Mouse (Mus musculus): Measurements from ENCODE around the gene Gm13762. TPM values are rescaled to one million over a fixed set of nuclear protein-coding genes. Genes with fewer than 3 reads are reported as not detected.
"Not testable (repeated sequence)": the region's sequence is repeated elsewhere in the genome, so short reads cannot be mapped to it uniquely, and the experiment has no call there.

Gene Gm13762
- not detected in 2 replicates for polyA plus RNA-seq (2012; rRNA removed)

GRCm38 (mm10) chr2:88980181-88980580, at the start of gene Gm13762:
Gene Gm13762 (minus strand): TSS chr2:88980281.
- Histone ChIP-seq H3K4me1 (ENCODE audit: control insufficient read depth, insufficient read depth, low read length) (no peaks in the 10 kb centered on the region), H3K4me3 (replicated peaks; ENCODE audit: extremely low read depth, low read depth, low read length) (no peak within 1 kb of the TSS)
- WGBS: 67% methylated on average over 1 of the region's 1 CpGs
- TF ChIP-seq POLR2A (IDR thresholded peaks at IDR 0.05; ENCODE audit: borderline replicate concordance, extremely low read depth, low read depth, low read length): no peak
- TF ChIP-seq CTCF (IDR thresholded peaks at IDR 0.05; ENCODE audit: insufficient read depth, low read length): no peak
- no peak for DNase-seq

DNA sequence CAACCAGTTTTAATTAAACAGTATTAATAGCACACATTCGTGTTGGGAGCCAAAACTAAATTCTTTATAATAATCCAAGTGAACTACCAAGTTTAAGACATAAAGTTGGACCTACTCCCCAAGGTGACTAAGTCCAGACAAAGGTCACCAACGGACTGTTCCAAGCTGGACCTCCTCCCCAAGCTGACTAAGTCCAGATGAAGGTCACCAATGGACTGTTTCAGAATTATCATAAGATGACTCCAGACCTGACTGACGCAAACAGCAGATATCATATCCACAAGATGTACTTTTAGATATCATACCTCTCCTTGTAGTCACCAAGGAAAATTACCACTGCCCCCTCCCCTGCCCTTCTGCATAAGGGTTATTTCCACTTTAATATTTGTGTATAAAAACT, 41.4 kb upstream of the Gm13762 start:
- DNase-seq; H3K4me3 ChIP-seq (replicated peaks; ENCODE audit: extremely low read depth, low read depth, low read length); H3K4me1 ChIP-seq (ENCODE audit: control insufficient read depth, insufficient read depth, low read length): not testable (repeated sequence)
- WGBS: 58% methylated on average over 3 of the region's 3 CpGs

DNA sequence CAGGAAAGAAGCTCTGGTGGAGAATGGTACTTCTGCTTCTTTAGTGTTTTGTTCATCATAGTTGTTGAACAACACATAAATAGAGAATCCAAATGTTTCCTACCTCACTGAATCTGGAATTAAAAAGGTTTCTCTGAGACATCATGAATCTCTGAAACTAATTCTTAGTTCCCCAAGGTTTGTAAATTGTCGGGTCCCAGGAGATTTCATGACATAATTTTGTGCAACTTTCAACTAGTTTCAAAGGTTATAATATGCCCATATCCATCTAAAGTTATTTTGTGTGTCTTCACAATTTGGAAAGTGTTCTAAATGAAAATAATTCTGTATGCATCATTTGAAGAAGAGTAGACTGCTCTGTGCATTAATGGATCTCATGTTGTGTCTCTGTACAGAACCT, 38.2 kb upstream of the Gm13762 start, which contains the start of gene Olfr1216:
TSS of gene Olfr1216 (minus strand) at position 101 of the 400 bp plus-strand sequence.
- TF ChIP-seq CTCF (IDR thresholded peaks at IDR 0.05; ENCODE audit: insufficient read depth, low read length) (no peak), POLR2A (IDR thresholded peaks at IDR 0.05; ENCODE audit: borderline replicate concordance, extremely low read depth, low read depth, low read length) (no peak)
- WGBS: 61% methylated on average over 1 of the region's 1 CpGs
- DNase-seq: no peak
- no peak within 1 kb of the TSS for H3K4me3 ChIP-seq (replicated peaks; ENCODE audit: extremely low read depth, low read depth, low read length)
- no peaks in the 10 kb centered on the region for H3K4me1 ChIP-seq (ENCODE audit: control insufficient read depth, insufficient read depth, low read length)

- 44% methylated on average over 2 of the region's 2 CpGs for WGBS
- no peak within 1 kb of the TSS for H3K4me3 ChIP-seq (replicated peaks; ENCODE audit: extremely low read depth, low read depth, low read length)
- TF ChIP-seq POLR2A (IDR thresholded peaks at IDR 0.05; ENCODE audit: borderline replicate concordance, extremely low read depth, low read depth, low read length): no peak
- H3K4me1 ChIP-seq (ENCODE audit: control insufficient read depth, insufficient read depth, low read length): no peaks in the 10 kb centered on the region
- no peak for DNase-seq
Observed at GRCm38 (mm10) chr2:89006873-89007272, 26.8 kb upstream of the Gm13762 start, which contains the start of gene Olfr1215. Gene Olfr1215 (minus strand): TSS chr2:89006973.

- no peaks in the 10 kb centered on the region for H3K4me1 ChIP-seq (ENCODE audit: control insufficient read depth, insufficient read depth, low read length)
- DNase-seq: no peak
- H3K4me3 ChIP-seq (replicated peaks; ENCODE audit: extremely low read depth, low read depth, low read length): no peak within 1 kb of the TSS
- TF ChIP-seq CTCF (IDR thresholded peaks at IDR 0.05; ENCODE audit: insufficient read depth, low read length) (no peak), POLR2A (IDR thresholded peaks at IDR 0.05; ENCODE audit: borderline replicate concordance, extremely low read depth, low read depth, low read length) (no peak)
- WGBS: 79% methylated on average over 1 of the region's 1 CpGs
Observed at GRCm38 (mm10) chr2:88992553-88992952, 12.5 kb upstream of the Gm13762 start, which contains the start of gene Olfr1214. Gene Olfr1214 (minus strand): TSS chr2:88992653.

DNA sequence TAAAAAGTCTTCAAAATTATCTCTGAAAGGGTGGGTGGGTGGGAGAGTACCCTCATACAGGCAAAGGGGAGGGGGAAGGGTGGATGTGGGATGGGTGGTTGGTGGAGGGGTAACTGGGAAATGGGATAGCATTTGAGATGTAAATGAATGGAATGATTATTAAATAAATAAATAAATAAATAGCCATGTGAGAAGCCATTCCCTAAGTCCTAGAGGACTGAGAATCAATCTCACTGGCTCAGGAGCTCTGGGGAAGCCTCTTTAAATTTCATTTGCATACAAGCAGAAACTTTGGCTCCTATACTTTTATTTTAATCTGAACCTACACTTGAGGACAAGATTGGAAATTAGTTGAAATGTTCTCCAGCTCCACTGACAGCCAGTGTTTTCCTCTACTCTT, 26.4 kb downstream of the Gm13762 start, which contains the start of gene Olfr1212:
TSS of gene Olfr1212 (plus strand) at position 301 of the 400 bp plus-strand sequence.
- Histone ChIP-seq H3K4me3 (replicated peaks; ENCODE audit: extremely low read depth, low read depth, low read length) (no peak within 1 kb of the TSS), H3K4me1 (ENCODE audit: control insufficient read depth, insufficient read depth, low read length) (no peaks in the 10 kb centered on the region)
- no peak for DNase-seq
- TF ChIP-seq CTCF (IDR thresholded peaks at IDR 0.05; ENCODE audit: insufficient read depth, low read length) (no peak), POLR2A (IDR thresholded peaks at IDR 0.05; ENCODE audit: borderline replicate concordance, extremely low read depth, low read depth, low read length) (no peak)

DNA sequence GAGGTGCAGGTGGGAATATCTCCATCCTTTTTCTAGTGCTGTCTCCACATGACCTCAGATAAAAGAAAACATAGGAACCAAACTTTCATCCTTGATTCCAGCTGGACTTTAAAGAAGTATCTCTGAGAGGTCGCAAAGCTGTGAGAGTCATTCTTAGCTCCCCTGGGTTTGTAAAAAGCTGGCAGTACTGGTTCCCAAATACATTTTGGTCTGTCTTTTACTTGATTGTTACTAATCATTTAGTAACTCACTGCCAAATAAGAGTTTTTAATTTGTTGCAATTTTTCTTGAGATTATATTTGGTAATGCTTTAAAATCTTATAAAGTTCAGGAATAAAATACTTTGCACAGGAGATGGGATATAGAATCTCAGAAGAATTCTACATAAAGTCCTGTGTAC, 42.1 kb downstream of the Gm13762 start, which contains the start of gene Olfr1211:
TSS of gene Olfr1211 (minus strand) at position 101 of the 400 bp plus-strand sequence.
- no peak for DNase-seq
- H3K4me1 ChIP-seq (ENCODE audit: control insufficient read depth, insufficient read depth, low read length): no peaks in the 10 kb centered on the region
- 83% methylated on average over 1 of the region's 1 CpGs for whole genome bisulfite sequencing
- H3K4me3 ChIP-seq (replicated peaks; ENCODE audit: extremely low read depth, low read depth, low read length): no peak within 1 kb of the TSS
- TF ChIP-seq POLR2A (IDR thresholded peaks at IDR 0.05; ENCODE audit: borderline replicate concordance, extremely low read depth, low read depth, low read length) (no peak), CTCF (IDR thresholded peaks at IDR 0.05; ENCODE audit: insufficient read depth, low read length) (no peak)

Other genes with a start within 250 kb of the Gm13762 start
- not detected in 2 replicates for gene Olfr1197, start 247.9 kb downstream of the Gm13762 start, polyA plus RNA-seq (2012; rRNA removed)
- not detected in 2 replicates for gene Olfr1198, start 228.9 kb downstream of the Gm13762 start, polyA plus RNA-seq (2012; rRNA removed)
- not detected in 2 replicates for gene Olfr1199, start 219.8 kb downstream of the Gm13762 start, polyA plus RNA-seq (2012; rRNA removed)
- not detected in 2 replicates for gene Olfr1200, start 209.8 kb downstream of the Gm13762 start, polyA plus RNA-seq (2012; rRNA removed)
- not detected in 2 replicates for gene Olfr1201, start 187.2 kb downstream of the Gm13762 start, polyA plus RNA-seq (2012; rRNA removed)
- not detected in 2 replicates for gene Olfr1202, start 165.8 kb downstream of the Gm13762 start, polyA plus RNA-seq (2012; rRNA removed)
- gene Olfr1205, start 150.5 kb downstream of the Gm13762 start, polyA plus RNA-seq (2012; rRNA removed): not detected in 2 replicates
- not detected in 2 replicates for gene Olfr1204, start 131.0 kb downstream of the Gm13762 start, polyA plus RNA-seq (2012; rRNA removed)
- not detected in 2 replicates for gene Olfr1206, start 117.0 kb downstream of the Gm13762 start, polyA plus RNA-seq (2012; rRNA removed)
- not detected in 2 replicates for gene Olfr1208, start 78.0 kb downstream of the Gm13762 start, polyA plus RNA-seq (2012; rRNA removed)
- not detected in 2 replicates for gene Olfr1209, start 65.1 kb downstream of the Gm13762 start, polyA plus RNA-seq (2012; rRNA removed)
- not detected in 2 replicates for gene Olfr1211, start 42.2 kb downstream of the Gm13762 start, polyA plus RNA-seq (2012; rRNA removed)
- not detected in 2 replicates for gene Olfr1212, start 26.3 kb downstream of the Gm13762 start, polyA plus RNA-seq (2012; rRNA removed)
- not detected in 2 replicates for gene Olfr1214, start 12.4 kb upstream of the Gm13762 start, polyA plus RNA-seq (2012; rRNA removed)
- not detected in 2 replicates for gene Olfr1215, start 26.7 kb upstream of the Gm13762 start, polyA plus RNA-seq (2012; rRNA removed)
- gene Olfr1216, start 38.1 kb upstream of the Gm13762 start, polyA plus RNA-seq (2012; rRNA removed): not detected in 2 replicates
- not detected in 2 replicates for gene Olfr1217, start 51.8 kb upstream of the Gm13762 start, polyA plus RNA-seq (2012; rRNA removed)
- not detected in 2 replicates for gene Olfr1218, start 80.9 kb upstream of the Gm13762 start, polyA plus RNA-seq (2012; rRNA removed)
- gene Olfr1219, start 103.2 kb upstream of the Gm13762 start, polyA plus RNA-seq (2012; rRNA removed): not detected in 2 replicates
- gene Olfr1220, start 126.6 kb upstream of the Gm13762 start, polyA plus RNA-seq (2012; rRNA removed): not detected in 2 replicates
- not detected in 2 replicates for gene Olfr1221, start 137.0 kb upstream of the Gm13762 start, polyA plus RNA-seq (2012; rRNA removed)
- not detected in 2 replicates for gene Olfr1222, start 152.8 kb upstream of the Gm13762 start, polyA plus RNA-seq (2012; rRNA removed)
- not detected in 2 replicates for gene Olfr1223, start 171.3 kb upstream of the Gm13762 start, polyA plus RNA-seq (2012; rRNA removed)
- gene Olfr1224-ps1, start 183.8 kb upstream of the Gm13762 start, polyA plus RNA-seq (2012; rRNA removed): not detected in 2 replicates
- gene Olfr1225, start 194.4 kb upstream of the Gm13762 start, polyA plus RNA-seq (2012; rRNA removed): not detected in 2 replicates
- not detected in 2 replicates for gene Olfr1226, start 219.8 kb upstream of the Gm13762 start, polyA plus RNA-seq (2012; rRNA removed)